Mouse (Mus musculus) CD4-positive helper T cell, adult 2 months (primary cell): ENCODE measurements at regions not wholly inside any gene's neighbourhood (a gene's known extent, or its start where the extent isn't known, plus 50 kb on each side); places are given as distances from the start of the nearest gene placed in this dataset.

ENCODE experiments used
- DNase-seq: peaks from one replicate; pipeline ENCODE4 v3.0.0-alpha.2; 2012; ENCODE audit warnings: low read depth, missing footprints, low spot score

GRCm38 (mm10) chr3:120761223-120761622 is 410.3 kb downstream of the Rwdd3 start:
- no peak for DNase-seq

- no peak for DNase-seq
These were observed 423.0 kb downstream of the Rwdd3 start for GRCm38 (mm10) chr3:120748513-120748912.

DNA sequence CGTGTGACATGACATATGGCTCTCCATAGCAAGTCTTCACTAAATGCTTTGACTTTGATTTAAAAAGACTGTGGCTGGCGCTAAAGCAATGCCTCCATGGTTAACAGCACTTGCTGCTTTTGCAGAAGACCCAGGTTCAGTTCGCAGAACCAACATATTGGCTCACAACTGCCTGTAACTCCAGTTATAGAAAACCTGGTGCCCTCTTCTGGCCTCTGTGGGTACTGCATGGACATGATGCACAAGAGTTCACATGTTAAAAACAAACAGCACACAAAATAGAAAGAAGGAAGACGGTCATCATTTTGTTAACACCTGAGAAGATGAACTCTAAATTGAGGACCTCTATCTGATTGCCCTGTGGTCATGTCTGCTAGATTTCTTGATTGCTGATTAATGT is 423.8 kb downstream of the Rwdd3 start:
- no peak for DNase-seq

- DNase-seq = no peak
These were observed 438.2 kb downstream of the Rwdd3 start for GRCm38 (mm10) chr3:120733332-120733731.

GRCm38 (mm10) chr3:120732391-120732790 is 439.1 kb downstream of the Rwdd3 start:
- no peak for DNase-seq

DNA sequence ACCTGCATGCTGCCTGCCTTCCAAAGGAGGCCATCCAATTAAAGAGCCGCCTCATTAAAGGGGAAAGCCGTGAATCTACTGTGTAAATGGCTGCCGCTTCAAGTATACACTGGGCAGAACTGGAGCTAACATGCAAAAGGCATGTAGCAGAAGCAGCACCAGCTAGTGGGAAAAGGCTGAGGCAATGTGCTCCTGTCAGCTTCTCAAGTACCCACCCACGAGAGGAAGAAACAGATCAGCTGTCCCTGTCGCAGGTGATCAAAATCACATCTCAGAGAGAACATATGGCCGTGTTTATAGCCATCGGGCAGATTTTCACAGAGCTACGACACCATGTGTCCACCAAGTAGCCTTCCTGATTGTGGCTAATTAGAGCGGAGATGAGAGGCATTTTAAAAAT is 440.2 kb downstream of the Rwdd3 start:
- no peak for DNase-seq

- no peak for DNase-seq
These were observed 441.3 kb downstream of the Rwdd3 start for GRCm38 (mm10) chr3:120730225-120730624.

GRCm38 (mm10) chr3:120729671-120730070 is 441.8 kb downstream of the Rwdd3 start:
- DNase-seq = no peak

- no peak for DNase-seq
These were observed 486.3 kb downstream of the Rwdd3 start for GRCm38 (mm10) chr3:120685227-120685626.

- no peak for DNase-seq
These were observed 495.6 kb downstream of the Rwdd3 start for GRCm38 (mm10) chr3:120675906-120676305.

DNA sequence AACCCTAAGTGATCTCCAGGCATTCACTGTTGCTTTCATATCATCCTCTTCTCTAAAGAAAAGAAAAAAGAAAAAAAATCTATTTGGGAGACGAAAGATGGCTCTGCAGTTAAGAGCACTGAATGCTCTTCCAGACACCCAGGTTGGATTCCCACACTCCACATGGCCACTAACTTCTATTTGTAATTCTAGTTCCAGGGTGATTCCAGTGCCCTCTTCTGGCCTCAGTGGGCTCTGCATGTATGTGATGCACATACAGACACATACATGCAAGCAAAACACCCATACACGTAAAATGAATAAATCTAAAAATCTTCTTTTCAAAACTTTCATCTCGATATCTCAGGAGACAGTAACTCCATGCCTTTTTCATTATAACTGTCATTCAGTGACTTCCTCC is 502.8 kb downstream of the Rwdd3 start:
- DNase-seq = no peak

DNA sequence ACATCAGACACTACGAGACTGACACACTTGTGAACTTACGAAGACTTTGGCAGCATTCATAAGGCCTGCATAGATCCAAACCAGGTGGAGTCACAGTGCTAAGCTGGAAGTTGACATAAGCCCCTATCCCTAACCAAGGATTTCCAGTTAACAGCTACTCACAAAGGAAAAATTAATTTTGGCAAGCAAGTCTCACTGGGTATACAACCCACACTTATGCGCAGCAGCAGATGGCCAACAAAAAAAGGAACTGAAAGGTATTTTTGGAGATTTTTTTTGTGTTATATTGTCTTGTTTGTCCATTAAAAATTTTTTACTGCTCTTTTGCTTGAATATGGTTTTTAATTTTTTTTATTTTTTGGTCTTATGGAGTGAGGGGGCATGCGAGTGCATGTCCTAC is 509.0 kb downstream of the Rwdd3 start:
- no peak for DNase-seq

DNA sequence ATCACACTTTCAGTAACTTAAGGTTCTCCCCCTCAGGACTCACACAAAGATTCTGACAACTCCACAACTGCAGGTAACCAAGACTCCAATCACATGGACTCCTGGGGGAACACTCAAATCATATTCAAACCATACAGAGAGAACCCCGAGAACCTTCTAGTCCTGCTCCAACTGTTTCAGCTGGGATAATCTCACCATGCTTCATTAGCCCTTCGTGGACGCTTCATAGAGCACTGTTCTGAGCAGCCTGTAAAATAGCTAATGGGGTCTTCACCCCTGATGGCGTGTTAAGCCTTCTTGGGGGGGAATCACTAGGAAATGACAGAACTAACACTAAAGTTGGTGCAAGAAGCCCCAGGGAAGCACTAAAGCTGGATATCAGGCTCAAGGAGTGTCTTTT is 510.7 kb downstream of the Rwdd3 start:
- DNase-seq = no peak

DNA sequence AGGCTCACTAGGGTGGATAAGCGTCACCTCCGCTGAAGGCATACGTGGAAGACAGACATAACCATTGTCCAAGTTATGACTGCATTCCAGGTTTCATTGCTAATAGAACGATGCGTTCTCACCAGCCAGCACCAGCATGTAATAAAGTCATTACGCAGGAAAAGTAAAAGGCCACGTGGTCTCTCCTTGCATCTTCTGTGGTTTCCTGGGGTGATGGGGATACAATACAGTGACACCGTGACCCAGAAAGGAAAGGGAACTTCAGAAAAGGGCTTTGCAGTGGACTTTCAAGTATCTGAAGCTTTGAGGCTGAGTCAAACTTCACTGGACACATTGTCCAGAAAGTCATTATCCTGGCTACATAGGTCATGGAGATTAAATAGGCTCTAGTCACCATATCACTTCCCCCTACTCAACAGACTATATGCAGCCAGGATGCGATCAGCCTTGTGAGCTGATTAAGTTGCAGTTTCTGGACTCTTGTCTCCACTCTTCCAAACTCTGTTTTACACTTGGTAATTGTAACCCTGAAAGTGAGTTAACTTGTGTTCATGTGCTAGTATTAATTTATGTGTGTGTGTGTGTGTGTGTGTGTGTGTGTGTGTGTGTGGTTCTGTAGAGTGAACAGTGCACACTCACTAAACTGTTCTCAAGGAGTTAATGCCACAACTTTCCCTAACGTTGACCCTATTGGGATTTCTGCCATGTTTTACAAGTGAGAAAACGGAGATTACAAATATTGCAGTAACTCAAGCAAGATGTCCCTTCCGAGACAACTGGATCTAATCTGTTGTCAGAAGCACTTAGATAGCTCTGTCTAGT is 522.2 kb downstream of the Rwdd3 start:
- DNase-seq = no peak

DNA sequence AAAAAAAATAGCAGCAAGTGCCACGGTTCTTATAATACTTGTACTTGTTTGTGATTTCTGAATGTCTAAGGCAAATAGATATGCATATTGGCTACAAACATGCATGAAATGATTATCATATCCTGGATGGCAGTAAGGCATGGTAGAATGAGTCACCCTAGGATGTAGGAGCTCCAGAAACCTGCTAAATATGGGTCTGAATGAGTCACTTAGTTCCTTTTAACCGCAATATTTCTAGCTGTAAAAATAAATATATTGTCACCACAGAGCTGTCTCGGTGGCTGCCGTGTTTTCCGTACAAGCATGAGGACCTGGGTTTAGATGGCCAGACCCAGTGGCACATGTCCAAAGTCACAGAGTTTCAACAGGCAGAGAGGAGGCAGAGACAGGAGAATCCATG is 523.1 kb downstream of the Rwdd3 start:
- DNase-seq = no peak

DNA sequence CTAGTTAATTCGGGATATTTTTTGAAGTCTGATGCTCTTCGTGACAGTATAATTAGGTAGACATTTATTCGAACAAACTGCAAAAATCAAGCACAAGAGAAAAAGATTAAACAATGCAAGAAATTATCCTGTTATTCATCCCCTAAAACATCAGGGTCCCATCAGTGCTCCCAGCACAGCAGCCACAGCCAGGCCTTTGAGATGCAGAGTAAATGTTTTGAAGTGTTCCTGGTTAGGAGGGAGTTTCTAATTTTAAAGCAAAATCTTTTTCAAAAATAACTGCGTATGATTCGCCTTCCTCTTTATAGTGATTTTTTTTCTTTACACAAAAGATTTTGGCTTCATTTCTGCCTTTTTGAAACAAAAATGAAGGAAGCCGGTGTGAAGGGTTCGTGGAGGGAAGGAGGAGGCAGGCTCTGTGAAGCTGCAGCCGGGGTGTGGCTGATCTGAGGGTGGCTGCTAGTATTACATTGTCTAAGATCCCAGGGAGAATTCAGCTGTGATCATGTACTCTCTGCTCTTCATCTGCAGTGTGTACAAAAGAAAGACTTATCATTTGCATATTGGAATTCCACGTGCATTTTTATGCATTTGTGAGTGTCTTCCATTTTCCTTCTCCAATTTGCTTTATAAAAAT is 534.7 kb downstream of the Rwdd3 start:
- no peak for DNase-seq

DNA sequence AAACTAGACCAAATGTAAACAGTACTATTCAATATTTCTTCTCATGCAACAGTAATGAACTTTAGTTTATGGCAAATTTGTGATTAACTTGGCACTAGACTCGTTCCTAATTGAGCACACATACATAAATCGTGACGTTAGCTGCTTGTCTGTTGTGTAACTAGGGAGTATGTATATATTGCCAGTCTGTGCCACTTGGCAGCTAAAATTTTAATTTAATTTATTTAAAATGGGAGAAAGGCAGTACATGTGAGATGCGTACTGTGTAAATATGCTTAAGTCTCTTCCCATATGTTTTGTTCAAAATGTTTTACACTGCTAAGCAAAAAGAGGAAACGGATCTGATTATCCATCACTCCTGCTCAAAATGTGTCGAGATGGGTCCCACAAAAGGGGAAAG is 553.1 kb downstream of the Rwdd3 start:
- DNase-seq = no peak

DNA sequence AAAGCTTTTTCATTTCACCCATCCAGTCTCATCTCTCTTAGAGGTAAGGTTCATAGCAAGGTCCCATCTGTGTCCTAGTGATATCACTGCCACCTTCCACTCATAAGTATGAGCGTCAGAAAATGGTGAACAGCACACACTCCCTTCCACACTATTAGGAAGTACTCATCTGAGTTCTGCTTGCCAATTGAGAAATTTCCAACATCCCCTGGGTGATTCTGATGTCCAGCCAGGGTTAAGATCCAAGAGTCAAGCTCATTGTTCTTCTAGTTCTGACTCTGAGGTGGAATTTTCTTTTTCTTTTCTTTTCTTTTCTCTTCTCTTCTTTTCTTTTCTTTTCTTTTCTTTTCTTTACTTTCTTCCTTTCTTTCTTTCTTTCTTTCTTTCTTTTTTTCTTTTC is 577.3 kb downstream of the Rwdd3 start:
- no peak for DNase-seq

- no peak for DNase-seq
These were observed 580.3 kb downstream of the Rwdd3 start for GRCm38 (mm10) chr3:120591183-120591582.

DNA sequence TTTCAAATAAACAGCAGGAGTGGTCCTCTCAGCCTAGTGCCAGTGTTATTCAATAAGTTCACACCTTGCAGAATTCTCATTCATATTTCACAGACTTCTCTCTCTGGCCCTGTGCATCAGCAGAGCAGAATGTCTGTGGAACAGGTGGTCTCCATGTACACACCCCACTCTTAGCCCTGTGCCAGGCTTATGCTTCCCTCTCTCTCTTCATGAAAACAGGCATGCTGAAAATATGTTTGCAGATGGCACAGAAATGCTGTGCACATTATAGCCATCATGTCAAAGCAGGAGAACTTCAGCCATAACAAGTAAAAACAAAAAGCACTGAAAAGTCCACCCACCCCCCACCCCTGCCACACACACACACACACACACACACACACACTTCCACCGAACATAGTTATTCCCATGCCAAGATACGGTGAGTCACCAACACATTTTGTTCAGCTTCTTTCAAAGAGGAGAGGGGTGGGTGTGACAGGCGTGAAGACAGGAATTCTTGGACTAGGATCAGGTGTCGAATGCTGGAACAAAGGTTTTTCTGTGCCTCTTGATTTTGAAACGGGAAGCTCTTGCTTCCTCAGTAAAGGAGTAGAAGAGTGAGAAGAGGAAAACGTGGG is 600.6 kb downstream of the Rwdd3 start:
- no peak for DNase-seq

- no peak for DNase-seq
These were observed 629.7 kb downstream of the Rwdd3 start for GRCm38 (mm10) chr3:120541556-120542476.

DNA sequence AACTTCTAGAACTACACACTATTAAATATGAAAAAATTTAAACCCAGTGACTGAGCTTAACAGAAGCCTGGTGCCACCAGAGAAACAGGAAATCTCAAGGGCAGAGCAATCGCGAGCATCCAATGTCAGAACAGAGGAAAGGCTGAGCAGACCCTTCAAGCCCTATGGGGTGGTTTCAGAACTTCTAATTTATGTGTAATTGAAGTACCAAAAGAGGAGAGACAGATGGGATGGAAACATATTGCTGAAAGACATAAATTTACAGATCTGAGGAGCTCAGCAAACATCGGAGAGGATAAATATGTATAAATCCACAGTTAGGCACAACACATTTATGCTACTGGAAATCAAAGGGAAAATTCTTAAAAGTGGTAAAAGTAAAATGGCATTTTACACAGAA is 637.6 kb downstream of the Rwdd3 start:
- DNase-seq = no peak
